Mouse (Mus musculus) lung, postnatal 0 days (tissue): ENCODE results near the gene Golph3. TPM values are rescaled to one million over a fixed set of nuclear protein-coding genes. Genes with fewer than 3 reads are reported as not detected.

Experiments used
- ATAC-seq: fragments of 200-750 bp; cut with Nextera tagmentation; 2 replicates; pipeline ENCODE4 v1.8.0; 2017; ENCODE audit warnings: moderate library complexity
- DNase-seq: peaks from one replicate; pipeline ENCODE4 v3.0.0-alpha.2; 2016; ENCODE audit warnings: low spot score
- H3K27ac ChIP-seq: fragments of 300-500 bp; sonication (generic); 2 replicates; pipeline ENCODE4 v1.5.1; 2014; ENCODE audit warnings: antibody characterized with exemption, mild to moderate bottlenecking, low read length, mixed read lengths
- H3K27me3 ChIP-seq: fragments of 300-500 bp; sonication (generic); replicated peaks from 2 replicates; pipeline ENCODE4 v1.6.1; 2014; ENCODE audit warnings: low read length, mixed read lengths; ENCODE audit not compliant: insufficient read depth
- H3K36me3 ChIP-seq: fragments of 300-500 bp; sonication (generic); 2 replicates; pipeline ENCODE4 v1.6.1; 2014; ENCODE audit warnings: low read length, mixed read lengths; ENCODE audit not compliant: insufficient read depth
- H3K4me1 ChIP-seq: fragments of 300-500 bp; sonication (generic); 2 replicates; pipeline ENCODE4 v1.6.1; 2014; ENCODE audit warnings: antibody characterized with exemption, low read depth, low read length, mixed read lengths; ENCODE audit not compliant: insufficient read depth
- H3K4me2 ChIP-seq: fragments of 300-500 bp; sonication (generic); replicated peaks from 2 replicates; pipeline ENCODE4 v1.6.1; 2014; ENCODE audit warnings: low read depth, mild to moderate bottlenecking, low read length, moderate library complexity, mixed read lengths
- H3K4me3 ChIP-seq: fragments of 300-500 bp; sonication (generic); 2 replicates; pipeline ENCODE4 v1.5.1; 2014; ENCODE audit warnings: low read depth, low read length
- H3K9ac ChIP-seq: fragments of 300-500 bp; sonication (generic); replicated peaks from 2 replicates; pipeline ENCODE4 v1.6.1; 2014; ENCODE audit warnings: low read depth, mild to moderate bottlenecking
- H3K9me3 ChIP-seq: fragments of 300-500 bp; sonication (generic); 2 replicates; pipeline ENCODE4 v1.6.1; 2016; ENCODE audit warnings: low read length, mixed read lengths
- CTCF ChIP-seq: IDR thresholded peaks from 2 replicates; pipeline ENCODE4 v1.5.1; 2016; ENCODE audit warnings: antibody characterized with exemption, mild to moderate bottlenecking
- EP300 ChIP-seq: IDR thresholded peaks from 2 replicates; pipeline ENCODE4 v1.6.1; 2016; ENCODE audit warnings: antibody characterized with exemption, mild to moderate bottlenecking, control low read depth
- WGBS: fragments of 180-500 bp; shearing (Covaris S2); extraction: QIAGEN DNeasy Blood & Tissue Kit; methylation state at CpG from one replicate; pipeline ENCODE4 v1.1.7; 2014; 5-methylcytosine and 5-hydroxymethylcytosine counted together
- polyA plus RNA-seq: library from polyadenylated mRNA; unstranded; fragments of >200 nt; fragmentation: Nextera tagmentation; extraction: Ambion mirVana; gene quantifications from 2 replicates; pipeline ENCODE4 v1.2.1, GENCODE M21; 2015

Golph3 gene
- polyA plus RNA-seq, 1 experiment from 2014 or later = 79.4 TPM

- Histone ChIP-seq H3K4me2 (no peak overlapping the region), H3K36me3 (no peaks in the 10 kb centered on the region), H3K27ac (no peak overlapping the region), H3K9ac (no peak overlapping the region), H3K4me3 (no peak overlapping the region), H3K4me1 (peaks cover 10% of the 10 kb centered on the region), H3K27me3 (no peaks in the 10 kb centered on the region), H3K9me3 (no peaks in the 10 kb centered on the region)
- 74% methylated on average over 10 of the region's 10 CpGs for WGBS
- no peak for DNase-seq
- ATAC-seq = no peak
- no peak for TF ChIP-seq CTCF
- no peak for TF ChIP-seq EP300
Measured at GRCm38 (mm10) chr15:12377800-12378199, 56.5 kb downstream of the Golph3 start.

GRCm38 (mm10) chr15:12380057-12380456 is 58.8 kb downstream of the Golph3 start:
- Histone ChIP-seq H3K4me3 (no peak overlapping the region), H3K4me2 (no peak overlapping the region), H3K9ac (no peak overlapping the region), H3K36me3 (no peaks in the 10 kb centered on the region), H3K27me3 (no peaks in the 10 kb centered on the region), H3K9me3 (no peaks in the 10 kb centered on the region), H3K4me1 (peaks cover 10% of the 10 kb centered on the region), H3K27ac (no peak overlapping the region)
- TF ChIP-seq EP300 (no peak), CTCF (no peak)
- 85% methylated on average over 3 of the region's 3 CpGs for WGBS
- ATAC-seq (no peak), DNase-seq (no peak)

- ATAC-seq (no peak), DNase-seq (peak; percentile 54)
- no peaks in the 10 kb centered on the region for H3K9me3 ChIP-seq
- TF ChIP-seq EP300 (no peak), CTCF (peak; percentile 66)
- 58% methylated on average over 5 of the region's 5 CpGs for WGBS
- H3K4me2 ChIP-seq = no peak overlapping the region
- no peaks in the 10 kb centered on the region for H3K36me3 ChIP-seq
- H3K27me3 ChIP-seq = no peaks in the 10 kb centered on the region
- H3K4me1 ChIP-seq = peaks cover 7% of the 10 kb centered on the region
- H3K9ac ChIP-seq = no peak overlapping the region
- H3K27ac ChIP-seq = no peak overlapping the region
- H3K4me3 ChIP-seq = no peak overlapping the region
Measured at GRCm38 (mm10) chr15:12380548-12380947, 59.3 kb downstream of the Golph3 start.

GRCm38 (mm10) chr15:12384679-12385078 is 63.4 kb downstream of the Golph3 start:
- no peak overlapping the region for H3K4me2 ChIP-seq
- no peak for TF ChIP-seq CTCF
- no peak for TF ChIP-seq EP300
- H3K9ac ChIP-seq = no peak overlapping the region
- DNase-seq = no peak
- H3K4me3 ChIP-seq = no peak overlapping the region
- 0 out of 2 replicates have a peak, but pooled peaks have one; percentile 12 for ATAC-seq
- H3K27ac ChIP-seq = no peak overlapping the region
- no peaks in the 10 kb centered on the region for H3K4me1 ChIP-seq
- no peaks in the 10 kb centered on the region for H3K27me3 ChIP-seq
- H3K9me3 ChIP-seq = no peaks in the 10 kb centered on the region
- 50% methylated on average over 12 of the region's 13 CpGs for WGBS
- no peaks in the 10 kb centered on the region for H3K36me3 ChIP-seq

GRCm38 (mm10) chr15:12388726-12389489 is 67.7 kb downstream of the Golph3 start:
- Histone ChIP-seq H3K4me2 (no peak overlapping the region), H3K9ac (no peak overlapping the region), H3K4me1 (no peaks in the 10 kb centered on the region), H3K27me3 (no peaks in the 10 kb centered on the region), H3K36me3 (no peaks in the 10 kb centered on the region), H3K9me3 (no peaks in the 10 kb centered on the region), H3K4me3 (no peak overlapping the region), H3K27ac (no peak overlapping the region)
- no peak for DNase-seq
- no peak for ATAC-seq
- no peak for TF ChIP-seq EP300
- TF ChIP-seq CTCF = no peak
- WGBS = 80% methylated on average over 15 of the region's 15 CpGs

- no peaks in the 10 kb centered on the region for H3K9me3 ChIP-seq
- H3K27me3 ChIP-seq = no peaks in the 10 kb centered on the region
- WGBS = 93% methylated on average over 10 of the region's 10 CpGs
- H3K9ac ChIP-seq = no peak overlapping the region
- ATAC-seq (no peak), DNase-seq (no peak)
- H3K4me2 ChIP-seq = no peak overlapping the region
- TF ChIP-seq EP300 = no peak
- no peak for TF ChIP-seq CTCF
- no peak overlapping the region for H3K27ac ChIP-seq
- no peaks in the 10 kb centered on the region for H3K4me1 ChIP-seq
- no peak overlapping the region for H3K4me3 ChIP-seq
- H3K36me3 ChIP-seq = no peaks in the 10 kb centered on the region
Measured at GRCm38 (mm10) chr15:12394758-12395157, 73.5 kb downstream of the Golph3 start.
